Mouse (Mus musculus) embryonic facial prominence, embryonic 10.5 days (tissue): ENCODE measurements around the gene Nfe2l1. TPM values are rescaled to one million over a fixed set of nuclear protein-coding genes. Genes with fewer than 3 reads are reported as not detected.

ENCODE experiments used
- DNase-seq: peaks from one replicate; pipeline ENCODE4 v3.0.0-alpha.2; 2017; ENCODE audit warnings: low spot score
- H3K27ac ChIP-seq: fragments of 300-500 bp; sonication (generic); replicated peaks from 2 replicates; pipeline ENCODE4 v1.5.1; 2016; ENCODE audit warnings: mild to moderate bottlenecking
- H3K27me3 ChIP-seq: fragments of 300-500 bp; sonication (generic); replicated peaks from 2 replicates; pipeline ENCODE4 v1.6.1; 2016; ENCODE audit warnings: low read depth, mild to moderate bottlenecking; ENCODE audit not compliant: poor library complexity, severe bottlenecking
- H3K36me3 ChIP-seq: fragments of 300-500 bp; sonication (generic); replicated peaks from 2 replicates; pipeline ENCODE4 v1.6.1; 2016; ENCODE audit warnings: mild to moderate bottlenecking, moderate library complexity
- H3K4me1 ChIP-seq: fragments of 300-500 bp; sonication (generic); 2 replicates; pipeline ENCODE4 v1.6.1; 2016
- H3K4me3 ChIP-seq: fragments of 300-500 bp; sonication (generic); 2 replicates; pipeline ENCODE4 v1.5.1; 2016; ENCODE audit warnings: mild to moderate bottlenecking, moderate library complexity
- H3K9me3 ChIP-seq: fragments of 300-500 bp; sonication (generic); 2 replicates; pipeline ENCODE4 v1.6.1; 2016; ENCODE audit warnings: mild to moderate bottlenecking
- WGBS: fragments of 180-500 bp; shearing (Covaris S2); methylation state at CpG from one replicate; pipeline ENCODE4 v1.1.7; 2016; 5-methylcytosine and 5-hydroxymethylcytosine counted together
- polyA plus RNA-seq: library from polyadenylated mRNA; unstranded; fragments of >200 nt; fragmentation: Nextera tagmentation; extraction: Ambion mirVana; gene quantifications from 2 replicates; pipeline ENCODE4 v1.2.1, GENCODE M21; 2016

Nfe2l1 gene
- polyA plus RNA-seq, 1 experiment from 2014 or later: 65.4 TPM

- Histone ChIP-seq H3K27ac (no peak overlapping the region), H3K4me3 (no peak overlapping the region), H3K9me3 (no peaks in the 10 kb centered on the region), H3K27me3 (no peaks in the 10 kb centered on the region), H3K4me1 (peaks cover 16% of the 10 kb centered on the region), H3K36me3 (no peaks in the 10 kb centered on the region)
- DNase-seq: no peak
- WGBS: 75% methylated on average over 7 of the region's 7 CpGs
These were observed 9.7 kb upstream of the Nfe2l1 start for GRCm38 (mm10) chr11:96839428-96839827.

- H3K27ac ChIP-seq: no peak overlapping the region
- H3K4me3 ChIP-seq: no peak overlapping the region
- H3K9me3 ChIP-seq: no peaks in the 10 kb centered on the region
- 58% methylated on average over 4 of the region's 4 CpGs for WGBS
- DNase-seq: no peak
- no peaks in the 10 kb centered on the region for H3K36me3 ChIP-seq
- no peaks in the 10 kb centered on the region for H3K27me3 ChIP-seq
- H3K4me1 ChIP-seq: peaks cover 16% of the 10 kb centered on the region
These were observed 8.6 kb upstream of the Nfe2l1 start for GRCm38 (mm10) chr11:96838341-96838740.

- H3K36me3 ChIP-seq: no peaks in the 10 kb centered on the region
- H3K27me3 ChIP-seq: no peaks in the 10 kb centered on the region
- peaks cover 16% of the 10 kb centered on the region for H3K4me1 ChIP-seq
- H3K9me3 ChIP-seq: no peaks in the 10 kb centered on the region
- no peak overlapping the region for H3K4me3 ChIP-seq
- no peak overlapping the region for H3K27ac ChIP-seq
- 37% methylated on average over 9 of the region's 9 CpGs for WGBS
- no peak for DNase-seq
These were observed 7.5 kb upstream of the Nfe2l1 start for GRCm38 (mm10) chr11:96837298-96837697.

GRCm38 (mm10) chr11:96834127-96834526 lies 4.4 kb upstream of the Nfe2l1 start:
- no peak overlapping the region for H3K4me3 ChIP-seq
- no peaks in the 10 kb centered on the region for H3K27me3 ChIP-seq
- H3K27ac ChIP-seq: no peak overlapping the region
- 95% methylated on average over 1 of the region's 1 CpGs for WGBS
- no peaks in the 10 kb centered on the region for H3K36me3 ChIP-seq
- H3K9me3 ChIP-seq: no peaks in the 10 kb centered on the region
- peaks cover 23% of the 10 kb centered on the region; the same call in 1 of the 2 replicates for H3K4me1 ChIP-seq
- no peak for DNase-seq

- Histone ChIP-seq H3K9me3 (no peaks in the 10 kb centered on the region), H3K36me3 (peaks cover 3% of the 10 kb centered on the region), H3K4me3 (no peak overlapping the region), H3K27me3 (no peaks in the 10 kb centered on the region), H3K4me1 (peaks cover 31% of the 10 kb centered on the region), H3K27ac (no peak overlapping the region)
- DNase-seq: no peak
- 62% methylated on average over 2 of the region's 2 CpGs for WGBS
These were observed 3.2 kb upstream of the Nfe2l1 start for GRCm38 (mm10) chr11:96832973-96833372.

GRCm38 (mm10) chr11:96832541-96832940 lies 2.8 kb upstream of the Nfe2l1 start:
- peaks cover 7% of the 10 kb centered on the region for H3K36me3 ChIP-seq

GRCm38 (mm10) chr11:96831516-96831915 lies 1.7 kb upstream of the Nfe2l1 start:
- WGBS: 76% methylated on average over 4 of the region's 4 CpGs
- Histone ChIP-seq H3K4me1 (peaks cover 39% of the 10 kb centered on the region), H3K4me3 (no peak overlapping the region; the same call in 1 of the 2 replicates), H3K27ac (no peak overlapping the region), H3K36me3 (peaks cover 17% of the 10 kb centered on the region), H3K27me3 (no peaks in the 10 kb centered on the region), H3K9me3 (no peaks in the 10 kb centered on the region)
- DNase-seq: no peak

More at GRCm38 (mm10) chr11:96832541-96832940, 2.8 kb upstream of the Nfe2l1 start:
- no peak for DNase-seq
- H3K4me3 ChIP-seq: no peak overlapping the region
- peaks cover 33% of the 10 kb centered on the region for H3K4me1 ChIP-seq
- no peak overlapping the region for H3K27ac ChIP-seq
- 89% methylated on average over 3 of the region's 3 CpGs for WGBS
- H3K9me3 ChIP-seq: no peaks in the 10 kb centered on the region
- H3K27me3 ChIP-seq: no peaks in the 10 kb centered on the region

- Histone ChIP-seq H3K36me3 (peaks cover 26% of the 10 kb centered on the region), H3K9me3 (no peaks in the 10 kb centered on the region), H3K27me3 (no peaks in the 10 kb centered on the region), H3K4me3 (peak overlapping the region; percentile 76), H3K27ac (peak overlapping the region; percentile 93), H3K4me1 (peaks cover 48% of the 10 kb centered on the region)
- DNase-seq: no peak
- WGBS: 25% methylated on average over 13 of the region's 13 CpGs
These were observed 910 bp upstream of the Nfe2l1 start for GRCm38 (mm10) chr11:96830539-96831216.

GRCm38 (mm10) chr11:96829403-96829812 lies 360 bp downstream of the Nfe2l1 start:
- no peaks in the 10 kb centered on the region for H3K9me3 ChIP-seq
- H3K4me1 ChIP-seq: peaks cover 60% of the 10 kb centered on the region
- under 1% methylated on average over 33 of the region's 33 CpGs for WGBS

GRCm38 (mm10) chr11:96828881-96829280 lies 887 bp downstream of the Nfe2l1 start:
- DNase-seq: no peak
- peak overlapping the region; percentile 76 for H3K4me3 ChIP-seq
- peaks cover 66% of the 10 kb centered on the region for H3K4me1 ChIP-seq
- no peaks in the 10 kb centered on the region for H3K27me3 ChIP-seq
- H3K27ac ChIP-seq: peak overlapping the region; percentile 93
- H3K36me3 ChIP-seq: peaks cover 35% of the 10 kb centered on the region
- H3K9me3 ChIP-seq: no peaks in the 10 kb centered on the region
- 19% methylated on average over 10 of the region's 10 CpGs for WGBS

More at GRCm38 (mm10) chr11:96829403-96829812, 360 bp downstream of the Nfe2l1 start:
- Histone ChIP-seq H3K27ac (peak overlapping the region; percentile 93), H3K36me3 (peaks cover 35% of the 10 kb centered on the region), H3K4me3 (peak overlapping the region; percentile 76), H3K27me3 (no peaks in the 10 kb centered on the region)
- peak; percentile 89 for DNase-seq

GRCm38 (mm10) chr11:96827917-96828316 lies 1.9 kb downstream of the Nfe2l1 start:
- Histone ChIP-seq H3K36me3 (peaks cover 43% of the 10 kb centered on the region), H3K4me1 (peaks cover 75% of the 10 kb centered on the region), H3K9me3 (no peaks in the 10 kb centered on the region), H3K27me3 (no peaks in the 10 kb centered on the region), H3K27ac (no peak overlapping the region), H3K4me3 (peak overlapping the region; percentile 76)
- WGBS: 84% methylated on average over 9 of the region's 9 CpGs
- no peak for DNase-seq

- peaks cover 79% of the 10 kb centered on the region for H3K4me1 ChIP-seq
These were observed 2.6 kb downstream of the Nfe2l1 start for GRCm38 (mm10) chr11:96827062-96827581.

GRCm38 (mm10) chr11:96826481-96826880 lies 3.3 kb downstream of the Nfe2l1 start:
- Histone ChIP-seq H3K36me3 (peaks cover 57% of the 10 kb centered on the region), H3K4me3 (peak overlapping the region; percentile 76; the same call in 1 of the 2 replicates), H3K4me1 (peaks cover 78% of the 10 kb centered on the region), H3K27me3 (no peaks in the 10 kb centered on the region), H3K9me3 (no peaks in the 10 kb centered on the region), H3K27ac (no peak overlapping the region)
- WGBS: 76% methylated on average over 2 of the region's 2 CpGs
- no peak for DNase-seq

More at GRCm38 (mm10) chr11:96827062-96827581, 2.6 kb downstream of the Nfe2l1 start:
- Histone ChIP-seq H3K36me3 (peaks cover 51% of the 10 kb centered on the region), H3K27me3 (no peaks in the 10 kb centered on the region), H3K9me3 (no peaks in the 10 kb centered on the region), H3K27ac (no peak overlapping the region), H3K4me3 (peak overlapping the region; percentile 76; the same call in 1 of the 2 replicates)
- WGBS: 92% methylated on average over 12 of the region's 12 CpGs
- no peak for DNase-seq
